Mouse (Mus musculus): ENCODE measurements around the gene Zfhx3.

Zfhx3 gene

GRCm38 (mm10) chr8:108554578-108555245 is 612.3 kb downstream of the Zfhx3 start:
- no peak for DNase-seq

- DNase-seq = no peak
Observed at GRCm38 (mm10) chr8:108563420-108563819, 621.0 kb downstream of the Zfhx3 start.

GRCm38 (mm10) chr8:108563934-108564564 is 621.6 kb downstream of the Zfhx3 start:
- no peak for DNase-seq

- DNase-seq = no peak
Observed at GRCm38 (mm10) chr8:108566035-108566434, 623.6 kb downstream of the Zfhx3 start.

GRCm38 (mm10) chr8:108573295-108574017 is 631.0 kb downstream of the Zfhx3 start:
- no peak for DNase-seq

GRCm38 (mm10) chr8:108574101-108574500 is 631.7 kb downstream of the Zfhx3 start:
- peak in 1 of 2 experiments; percentile 7 for DNase-seq

GRCm38 (mm10) chr8:108577571-108577970 is 635.1 kb downstream of the Zfhx3 start:
- DNase-seq = no peak

- DNase-seq = no peak
Observed at GRCm38 (mm10) chr8:108578388-108578787, 635.9 kb downstream of the Zfhx3 start.

GRCm38 (mm10) chr8:108579808-108580207 is 637.4 kb downstream of the Zfhx3 start:
- DNase-seq = no peak

GRCm38 (mm10) chr8:108580364-108580763 is 637.9 kb downstream of the Zfhx3 start:
- no peak for DNase-seq

- no peak for DNase-seq
Observed at GRCm38 (mm10) chr8:108581557-108581956, 639.1 kb downstream of the Zfhx3 start.

- DNase-seq = no peak
Observed at GRCm38 (mm10) chr8:108582251-108582650, 639.8 kb downstream of the Zfhx3 start.

GRCm38 (mm10) chr8:108583261-108583660 is 640.8 kb downstream of the Zfhx3 start:
- DNase-seq = no peak

- no peak for DNase-seq
Observed at GRCm38 (mm10) chr8:108583867-108584661, 641.6 kb downstream of the Zfhx3 start.

GRCm38 (mm10) chr8:108584662-108584978 is 642.2 kb downstream of the Zfhx3 start:
- DNase-seq = no peak

GRCm38 (mm10) chr8:108591037-108591436 is 648.6 kb downstream of the Zfhx3 start:
- no peak for DNase-seq

- DNase-seq = no peak
Observed at GRCm38 (mm10) chr8:108592028-108592724, 649.7 kb downstream of the Zfhx3 start.

GRCm38 (mm10) chr8:108592990-108593589 is 650.6 kb downstream of the Zfhx3 start:
- no peak for DNase-seq

GRCm38 (mm10) chr8:108593891-108594290 is 651.4 kb downstream of the Zfhx3 start:
- no peak for DNase-seq

- DNase-seq = no peak
Observed at GRCm38 (mm10) chr8:108594361-108595060, 652.1 kb downstream of the Zfhx3 start.

- DNase-seq = no peak
Observed at GRCm38 (mm10) chr8:108595061-108595419, 652.6 kb downstream of the Zfhx3 start.

Data from thymus, adult 18-20 months (tissue).